Mouse (Mus musculus): ENCODE measurements around the gene Otx1.
A peak's percentile ranks its signal among the peaks of the same experiment; 100 is the strongest.

Gene Otx1

DNA sequence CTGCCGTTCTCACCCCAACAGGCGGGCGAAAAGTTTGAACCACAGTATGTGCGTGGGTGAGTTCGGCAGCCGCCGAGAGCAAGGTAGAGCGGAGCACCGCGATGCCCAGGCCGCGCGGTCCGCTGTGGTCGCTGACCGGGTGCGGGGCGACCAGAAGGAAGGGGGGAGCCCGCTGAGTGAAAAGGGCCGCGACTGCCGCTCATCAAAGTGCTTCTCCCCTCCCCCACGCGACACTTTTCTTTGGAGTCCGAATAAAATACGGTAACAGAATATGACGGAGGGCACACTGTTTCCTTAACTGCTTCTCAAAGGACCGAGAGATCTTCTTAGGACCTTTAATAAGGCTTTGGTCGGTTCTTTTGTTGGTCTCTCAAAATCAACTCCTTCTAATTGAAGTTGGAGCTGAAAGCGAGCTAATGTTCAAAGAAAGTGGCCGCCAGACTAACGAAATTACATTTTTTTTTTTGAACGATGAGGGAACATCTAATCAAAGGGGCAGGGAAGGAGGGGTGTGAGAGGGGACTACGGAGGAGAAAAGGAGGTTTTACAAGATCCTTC, at the start of gene Otx1:
Gene Otx1 (minus strand): TSS at position 115 of the 558 bp plus-strand sequence.
- DNase-seq: peak; percentile 25 to 40

DNA sequence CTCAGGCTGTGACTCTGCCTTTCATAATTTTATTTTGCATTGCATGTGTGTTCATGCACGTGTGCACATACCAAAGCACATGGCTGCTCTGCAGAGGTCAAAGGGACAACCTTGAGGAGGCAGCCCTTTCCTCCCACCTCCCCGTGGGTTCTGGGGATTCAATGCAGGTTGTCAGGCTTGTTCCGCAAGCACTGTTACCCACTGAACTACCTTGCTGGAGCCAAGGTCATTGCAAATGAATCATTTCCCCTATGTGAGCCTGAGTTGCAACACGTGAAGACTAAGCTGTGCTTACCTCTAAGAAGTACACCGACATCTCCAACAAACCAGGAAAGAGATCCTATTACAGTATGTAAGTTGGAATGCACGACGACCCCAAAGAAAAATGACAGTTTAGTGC, 48.2 kb upstream of the Otx1 start:
- DNase-seq: no peak

DNA sequence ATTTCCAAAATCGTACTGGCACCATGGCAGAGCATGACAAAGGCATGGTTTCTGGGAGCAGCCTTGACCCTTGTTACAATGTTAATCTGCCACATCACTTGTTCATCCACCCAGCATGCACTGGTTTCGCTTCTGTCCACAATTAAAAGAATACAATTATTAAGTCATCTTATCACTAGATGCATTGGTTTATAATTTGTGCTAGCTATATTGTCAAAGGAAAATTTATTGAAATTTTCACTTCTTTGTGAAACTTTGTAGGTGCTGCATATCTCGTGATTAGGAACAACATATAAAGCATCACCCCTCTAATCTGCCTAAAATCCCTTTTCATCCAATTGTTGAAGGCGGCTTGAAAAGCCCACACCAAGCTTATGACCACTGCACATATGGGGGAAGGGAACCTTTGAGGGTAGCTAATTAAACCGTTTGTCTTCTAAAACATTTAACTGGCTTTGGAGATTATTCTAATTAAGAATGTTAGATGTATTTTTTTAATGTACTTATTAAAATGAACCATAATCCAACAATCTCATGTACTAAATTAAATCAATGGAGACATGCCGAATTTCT, 37.2 kb upstream of the Otx1 start:
- no peak for DNase-seq

DNA sequence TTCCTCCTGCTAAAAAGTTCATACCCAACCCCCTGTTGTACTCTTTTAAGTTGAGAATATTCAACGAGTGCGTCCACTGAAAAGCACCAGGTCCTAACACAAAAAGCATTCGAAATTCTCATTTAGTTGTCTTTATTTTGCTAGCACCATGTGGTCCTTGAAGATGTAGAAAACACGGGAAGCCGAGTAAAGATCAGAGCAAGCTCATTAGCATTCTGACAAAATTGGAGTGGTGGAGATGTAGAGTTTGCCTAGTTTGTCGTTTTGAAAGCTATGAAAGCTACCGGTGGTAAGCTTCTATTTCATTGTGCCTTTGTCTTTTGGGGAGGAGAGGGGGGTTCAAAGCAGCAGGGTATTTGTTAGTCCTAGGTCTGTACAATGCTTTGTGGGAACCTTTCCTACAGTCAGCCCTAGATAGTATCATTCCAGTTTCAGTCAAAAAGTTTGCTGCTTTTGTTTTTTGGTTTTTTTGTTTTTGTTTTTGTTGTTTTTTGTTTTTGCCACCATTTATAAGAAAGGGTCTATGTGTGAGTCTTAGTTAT, 31.9 kb upstream of the Otx1 start:
- no peak for DNase-seq

DNA sequence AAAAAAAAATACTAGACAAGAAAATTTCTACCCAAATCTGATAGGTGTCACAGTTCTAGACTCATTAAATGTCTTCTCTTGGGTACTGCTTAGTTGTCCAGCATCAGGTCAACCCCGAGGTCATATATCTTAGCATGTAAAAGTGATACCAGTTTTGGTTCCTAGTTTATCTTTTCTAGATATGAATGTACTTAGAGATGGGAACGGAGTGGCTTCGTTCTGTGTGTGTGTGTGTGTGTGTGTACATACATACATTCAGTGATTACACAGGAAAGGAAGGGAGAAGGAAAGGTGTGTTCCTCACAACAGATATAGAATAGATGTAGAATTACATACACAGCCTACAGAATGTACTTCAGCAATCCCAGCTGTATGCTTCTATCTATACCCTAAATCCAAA, 30.9 kb upstream of the Otx1 start:
- DNase-seq: no peak

DNA sequence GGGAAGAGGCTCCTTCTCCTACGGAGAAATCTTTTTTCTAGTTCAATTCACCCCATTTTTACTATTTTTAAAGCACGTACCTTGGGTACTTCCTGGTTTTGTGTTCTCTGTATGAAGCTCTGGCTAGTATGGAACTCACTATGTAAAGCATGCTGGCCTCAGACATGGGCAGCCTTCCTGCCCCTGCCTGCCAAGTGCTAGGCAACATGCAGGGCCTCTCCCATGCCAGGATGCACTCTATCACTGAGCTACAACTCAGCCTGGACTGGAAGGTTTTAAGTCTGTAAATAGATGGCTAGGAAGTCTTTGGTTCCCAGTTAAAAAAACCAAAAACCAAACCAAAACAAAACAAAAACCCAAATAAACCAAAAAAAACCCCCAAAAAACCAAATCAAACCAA, 17.9 kb upstream of the Otx1 start:
- DNase-seq: peak; percentile 40 to 60

DNA sequence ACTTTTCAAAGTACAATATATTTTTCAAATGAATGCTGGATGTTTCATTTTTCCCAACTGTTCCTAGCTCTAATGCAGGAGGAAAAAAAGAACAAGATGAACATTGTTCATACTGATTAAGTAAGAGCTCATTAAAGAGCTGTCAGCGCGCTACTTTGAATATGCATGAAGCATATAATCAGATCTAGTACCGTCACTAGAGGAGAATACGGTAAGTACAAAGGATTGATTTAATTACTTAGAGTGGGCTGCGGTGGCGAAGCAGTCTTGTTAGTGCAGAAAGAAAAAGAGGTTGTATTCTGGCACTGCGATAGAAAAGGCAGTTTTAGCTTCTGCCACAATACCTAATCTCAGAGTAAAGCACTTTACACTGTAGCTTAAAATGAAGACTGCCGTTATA, 14.7 kb upstream of the Otx1 start:
- DNase-seq: no peak

DNA sequence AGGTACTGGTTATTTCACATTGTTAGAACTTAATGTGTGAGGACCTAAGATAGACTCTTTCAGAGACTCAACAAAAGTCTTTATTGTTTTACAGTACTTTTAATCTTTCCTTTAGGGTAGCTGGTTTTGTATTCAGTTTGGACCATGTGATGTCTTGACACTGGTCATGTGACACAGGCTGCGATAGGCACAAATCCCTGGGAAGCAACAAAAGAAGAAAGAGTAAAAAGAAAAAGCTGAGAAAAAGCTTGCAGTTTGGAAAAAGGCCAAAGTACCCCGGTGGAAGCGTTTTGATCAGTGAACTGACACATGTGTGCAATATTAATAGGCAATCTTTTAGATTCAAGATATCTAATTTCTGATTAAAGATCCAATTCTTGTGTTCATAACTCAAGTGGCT, 13.6 kb upstream of the Otx1 start:
- no peak for DNase-seq

DNA sequence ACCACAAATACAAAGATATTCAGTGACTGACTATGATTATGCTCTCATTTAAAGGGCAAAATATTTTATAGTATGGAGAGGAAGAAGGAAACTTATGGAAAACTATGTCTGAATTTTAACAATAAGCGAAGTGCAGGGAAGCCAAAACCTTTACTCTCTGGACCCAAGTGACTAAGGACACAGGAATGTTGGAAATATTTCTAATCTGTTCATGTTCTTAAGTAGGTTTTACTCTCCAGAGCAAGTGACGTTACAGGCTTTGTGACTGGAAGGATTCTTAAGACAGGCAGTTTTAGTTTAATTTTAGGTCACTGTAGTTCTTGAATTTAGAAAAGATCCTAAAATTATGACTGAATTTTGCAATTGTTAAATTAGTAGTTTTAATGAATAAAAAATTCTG, 6.1 kb upstream of the Otx1 start:
- no peak for DNase-seq

DNA sequence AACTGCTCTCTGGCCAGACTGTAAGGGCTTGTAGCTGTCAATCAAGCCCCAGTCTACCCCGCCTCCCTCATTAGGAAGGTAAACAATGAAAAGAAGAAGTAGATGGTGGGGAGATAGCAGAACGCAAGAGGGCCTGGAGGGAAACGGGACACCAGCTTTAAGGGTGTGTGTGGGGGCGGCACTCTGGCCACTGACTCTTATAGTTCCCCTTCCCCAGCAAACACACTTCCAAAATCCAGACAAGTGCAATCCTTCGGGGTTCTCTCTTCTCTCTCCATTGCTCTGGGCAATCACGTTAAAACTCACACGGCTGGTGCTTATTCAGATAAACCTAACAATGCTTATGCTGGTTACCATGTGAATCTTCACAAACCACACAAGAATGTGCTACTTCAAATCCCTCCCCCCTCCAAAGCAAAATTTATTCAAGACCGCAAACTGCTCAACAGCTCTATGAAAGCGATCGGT, 5.5 kb upstream of the Otx1 start:
- DNase-seq: peak in 1 of 2 experiments; percentile 16

DNA sequence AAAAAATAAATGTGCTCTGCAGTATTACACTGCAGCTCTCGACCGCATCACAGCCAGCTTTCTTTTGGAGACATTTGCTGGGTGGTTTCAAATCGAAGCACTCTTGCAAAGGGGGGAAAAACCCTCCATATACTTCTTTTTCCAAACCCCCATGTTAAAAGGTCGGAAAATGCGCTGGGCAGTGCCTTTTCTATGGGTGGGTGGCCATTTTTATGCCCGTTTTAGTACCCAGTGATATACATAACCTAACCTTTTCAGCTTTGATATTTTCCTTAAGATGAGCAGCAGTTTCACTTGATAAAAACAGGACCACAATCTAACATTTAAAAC, 5.0 kb upstream of the Otx1 start:
- DNase-seq: no peak

DNA sequence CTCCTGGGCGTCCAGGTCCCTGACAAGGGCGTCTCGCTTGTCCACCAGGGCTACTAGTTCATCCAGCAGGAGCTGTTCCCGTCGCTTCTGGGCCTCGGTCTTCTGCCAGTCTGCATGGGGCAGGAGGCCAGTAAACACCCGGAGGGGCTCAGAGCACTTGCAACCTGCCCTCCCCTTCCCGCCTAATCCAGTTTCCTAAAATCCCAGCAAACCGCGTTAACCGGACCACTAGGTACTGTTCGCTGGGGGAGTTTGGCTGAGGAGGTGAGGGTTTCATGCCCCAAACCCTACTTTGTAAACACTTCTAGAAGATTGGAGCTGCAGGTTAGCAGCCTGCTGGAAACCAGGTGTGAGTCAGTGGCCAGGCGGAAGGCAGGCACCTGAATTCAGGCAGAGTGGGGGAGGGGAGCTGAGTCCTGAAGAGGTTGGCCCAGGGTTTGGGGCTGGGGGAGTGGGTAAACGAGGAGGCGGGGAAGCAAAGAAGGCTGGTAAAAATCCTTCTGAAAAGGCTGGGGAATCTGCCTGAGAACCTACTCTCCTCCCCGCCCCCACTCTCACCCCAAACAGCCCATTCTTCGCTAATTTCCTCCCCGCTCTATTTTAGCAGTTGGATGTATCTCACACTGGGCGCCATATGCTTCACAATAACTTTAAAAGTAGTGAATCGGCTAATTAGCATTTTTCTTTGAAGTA, 4.5 kb upstream of the Otx1 start:
- DNase-seq: peak; percentile 14 to 17

DNA sequence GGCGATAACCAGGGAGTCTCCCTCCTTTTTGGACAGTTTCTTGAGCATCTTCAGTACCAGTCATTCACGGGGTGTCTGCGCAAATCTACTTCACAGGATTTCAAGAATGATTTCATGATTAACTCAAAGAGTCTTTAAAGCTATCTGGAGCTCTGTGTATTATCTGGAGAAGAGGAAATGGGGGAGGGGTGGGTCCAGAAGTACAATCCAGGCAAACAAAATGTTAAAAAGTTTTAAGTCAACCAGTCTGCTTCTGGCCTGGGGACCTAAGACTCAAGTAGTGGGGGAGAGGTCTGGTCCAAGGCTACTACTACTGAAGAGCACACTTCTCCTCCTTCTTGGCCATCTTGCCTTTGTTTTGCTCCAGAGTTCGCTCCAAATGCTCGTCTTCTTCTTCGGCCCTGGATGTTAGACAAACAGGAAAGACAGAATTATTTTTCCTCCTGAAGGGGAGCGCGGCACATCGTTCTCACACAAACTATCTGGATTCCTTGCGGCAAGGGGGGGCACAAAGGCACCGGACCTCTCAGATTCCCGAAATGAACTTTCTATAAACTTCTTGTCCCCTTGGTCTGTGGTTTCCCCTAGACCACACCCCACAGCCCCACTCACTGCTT, 3.9 kb upstream of the Otx1 start:
- no peak for DNase-seq

DNA sequence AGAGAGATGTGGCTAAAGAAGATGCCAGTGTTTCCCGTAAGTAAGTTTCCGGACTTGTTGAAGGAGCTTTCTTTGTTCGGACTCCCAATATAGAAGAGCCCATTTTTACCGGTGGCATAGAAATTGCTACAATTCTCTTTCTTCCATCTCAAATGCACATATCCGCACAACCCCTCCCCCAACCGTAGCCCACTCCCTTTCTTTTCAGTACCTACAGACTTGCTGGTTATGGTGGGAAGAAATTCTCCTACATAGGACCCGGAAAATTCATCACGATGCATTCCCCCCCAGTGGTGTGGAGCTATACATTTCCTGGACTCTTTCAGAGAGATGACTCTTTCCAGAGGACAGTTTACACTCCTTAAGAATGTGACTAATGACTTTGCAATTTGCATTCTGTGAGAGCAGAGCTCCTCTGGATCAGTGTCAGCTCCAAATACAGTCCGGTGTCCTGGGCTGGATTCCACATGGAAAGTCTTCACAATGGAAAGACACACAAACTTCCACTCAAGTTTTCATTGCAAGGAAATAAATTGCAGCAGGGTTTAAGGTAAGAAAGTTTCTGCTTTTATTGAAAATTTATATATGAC, 2.7 kb upstream of the Otx1 start:
- no peak for DNase-seq

DNA sequence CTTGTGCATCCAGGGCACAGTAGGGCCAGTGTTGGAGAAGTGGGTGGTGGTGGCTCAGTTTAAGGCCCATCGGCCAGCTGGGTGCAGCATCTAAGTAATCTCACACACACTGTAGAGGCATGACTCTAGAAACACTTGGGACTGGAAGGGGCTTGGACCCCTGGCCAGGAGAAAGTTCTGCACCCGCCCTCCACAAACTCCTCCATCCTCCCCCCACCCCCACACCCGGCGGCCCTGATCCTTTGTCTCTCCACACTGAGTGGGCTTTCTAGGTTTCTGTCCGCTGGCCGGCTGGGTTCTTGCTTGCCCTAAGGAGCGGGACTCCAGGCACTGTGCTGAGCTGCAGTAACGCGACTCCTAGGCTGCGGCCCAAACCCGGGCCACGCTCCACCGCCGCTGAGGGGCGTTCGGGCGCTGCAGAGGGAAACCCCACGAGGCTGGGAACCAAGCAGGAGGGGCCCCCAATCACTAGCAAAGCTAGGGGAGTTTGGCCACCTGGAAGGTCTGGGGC, 1.7 kb upstream of the Otx1 start:
- peak; percentile 15 to 25 for DNase-seq

DNA sequence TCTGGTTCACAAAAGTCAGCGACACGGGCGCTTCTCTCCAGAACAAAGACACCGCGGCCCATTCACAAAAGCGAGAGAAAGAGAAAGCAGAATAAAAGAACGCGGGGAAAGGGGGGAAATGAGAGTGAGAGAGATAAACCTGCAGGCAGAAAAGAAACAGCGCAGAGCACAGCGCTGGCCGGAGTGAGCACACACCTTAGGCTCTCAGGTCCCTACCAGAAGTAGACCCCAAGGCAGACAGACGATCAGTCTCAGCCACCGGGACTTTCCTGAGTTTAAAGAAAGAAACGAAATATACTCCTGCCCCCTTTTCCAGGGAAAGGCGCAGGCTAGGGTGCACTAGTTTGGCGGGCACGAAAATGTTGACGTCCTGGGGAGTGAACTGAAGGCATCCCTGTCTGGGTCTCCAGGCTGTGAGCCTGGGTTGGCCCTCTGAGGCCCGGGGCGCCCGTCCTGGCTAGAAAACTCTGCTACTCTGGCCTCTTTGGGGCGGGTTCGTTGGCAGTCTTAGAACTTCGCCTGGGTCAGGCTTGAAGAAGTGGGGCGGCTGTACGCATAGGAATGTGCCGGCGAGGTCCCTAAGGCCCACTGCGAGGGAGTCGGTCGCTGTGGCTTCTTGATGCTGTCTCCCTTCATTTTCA, 764 bp upstream of the Otx1 start:
- peak; percentile 17 to 54 for DNase-seq

DNA sequence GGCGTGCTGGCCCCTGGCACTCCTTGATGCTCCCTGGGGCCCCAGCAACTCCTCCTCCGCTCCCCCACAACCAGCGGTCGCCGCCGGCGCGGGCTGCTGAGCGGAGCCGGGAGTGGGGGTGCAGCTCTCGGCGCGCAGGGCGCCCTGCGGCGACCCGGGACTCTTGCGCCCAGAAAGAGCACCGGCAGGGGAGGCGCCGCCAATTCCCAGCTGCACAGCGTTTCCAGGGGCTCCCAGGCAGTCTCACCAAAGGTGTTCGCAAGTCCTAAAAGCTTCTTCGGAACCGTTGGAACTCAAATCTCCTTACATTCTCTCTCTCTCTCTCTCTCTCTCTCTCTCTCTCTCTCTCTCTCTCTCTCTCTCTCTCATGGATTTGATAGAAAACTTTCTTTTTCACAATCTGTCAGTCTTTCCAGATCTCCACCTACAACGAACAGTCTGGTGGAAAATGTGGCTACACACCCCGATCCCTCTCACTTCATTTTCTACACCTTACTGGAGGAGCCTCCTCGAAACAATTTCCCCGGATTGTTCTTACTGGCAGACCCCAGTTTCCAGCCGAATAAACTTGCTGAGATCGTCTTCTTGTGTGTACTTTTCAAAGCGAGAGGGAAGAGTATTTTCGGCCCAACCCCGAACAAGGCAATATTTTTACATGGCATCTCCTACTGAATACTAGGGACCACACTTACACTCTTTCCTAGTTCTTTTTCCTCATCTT, 475 bp downstream of the Otx1 start:
- peak in 1 of 2 experiments; percentile 6 for DNase-seq

DNA sequence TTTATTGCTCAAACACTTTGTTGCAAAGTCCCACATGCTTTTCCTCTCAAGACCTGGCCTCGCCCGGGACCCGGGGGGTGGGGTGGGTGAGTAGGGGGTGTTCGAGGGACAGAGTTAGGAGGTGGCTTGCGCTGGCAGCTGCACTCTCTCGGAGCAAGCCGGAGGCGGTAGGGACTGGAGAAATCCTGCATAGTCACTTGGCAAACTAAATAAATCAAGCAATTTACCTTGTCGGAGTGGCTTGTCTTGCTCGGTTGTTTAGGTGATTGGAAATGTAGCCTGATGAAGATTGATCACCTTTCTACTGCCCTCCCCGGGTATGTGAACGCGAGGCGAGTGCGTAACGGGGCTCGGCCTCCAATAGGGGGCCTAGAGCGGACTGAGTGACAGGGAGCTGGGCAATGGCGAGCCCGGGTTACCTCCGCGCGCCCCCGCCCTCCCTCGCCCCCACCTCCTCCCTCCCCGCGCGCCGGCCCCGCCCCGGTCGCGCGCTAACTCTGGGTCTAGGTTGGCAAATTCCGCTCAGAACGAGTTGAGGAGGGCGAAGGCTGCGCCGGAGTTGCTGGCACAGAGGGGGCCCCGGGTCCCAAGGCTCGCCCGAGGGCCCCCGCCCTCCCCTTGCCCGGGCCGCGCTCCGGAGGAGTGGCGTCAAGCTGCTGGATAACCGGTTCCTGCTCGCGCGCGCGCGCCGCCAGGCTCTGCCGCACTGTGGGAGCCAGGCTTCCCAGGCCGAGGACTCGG, 1.2 kb downstream of the Otx1 start:
- DNase-seq: peak; percentile 60 to 71

DNA sequence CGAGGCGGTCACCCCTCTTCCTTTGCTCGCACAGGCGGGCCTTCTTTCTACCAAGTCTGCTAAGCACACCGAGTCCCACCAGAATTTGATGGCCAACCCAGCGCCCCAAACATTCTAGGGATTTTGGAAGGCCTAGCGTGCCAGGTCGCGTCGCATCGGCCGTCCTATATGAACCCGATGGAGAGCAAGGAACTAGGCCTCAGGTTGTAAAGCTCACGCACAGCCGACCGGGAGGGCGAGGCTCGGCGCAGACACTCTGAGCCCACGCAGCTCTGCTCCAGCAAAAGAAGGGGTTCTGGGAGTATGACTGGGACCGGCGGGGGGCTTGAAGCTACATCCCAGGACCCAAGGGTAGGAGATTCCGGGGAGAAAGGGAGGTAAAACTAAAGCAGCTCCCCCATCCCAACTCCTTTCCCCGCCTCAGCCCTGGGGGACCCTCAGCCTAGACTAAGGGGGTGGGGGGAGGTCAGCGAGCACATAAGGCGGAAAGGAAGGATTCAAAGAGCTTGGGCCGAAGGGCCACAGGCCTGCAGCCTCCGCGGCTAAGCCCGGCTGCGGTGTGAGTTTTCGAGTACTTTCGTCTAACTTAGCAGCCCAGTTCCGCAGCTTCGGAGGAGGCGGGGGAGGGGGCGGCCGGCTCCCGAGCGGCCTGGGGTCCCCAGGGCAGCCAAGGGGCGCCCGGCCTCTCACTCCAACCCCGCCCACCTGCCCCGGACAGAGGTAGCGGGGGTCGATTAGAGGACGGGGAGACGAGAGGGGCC, 2.2 kb downstream of the Otx1 start:
- DNase-seq: peak in 1 of 2 experiments; percentile 17

Data from cerebellum, postnatal 25 days (tissue).